Mouse (Mus musculus) adrenal gland, adult 18-20 months (tissue): ENCODE measurements around the gene Gramd1b. TPM values are rescaled to one million over a fixed set of nuclear protein-coding genes. Genes with fewer than 3 reads are reported as not detected.
"Not testable (repeated sequence)": the region's sequence is repeated elsewhere in the genome, so short reads cannot be mapped to it uniquely, and the experiment has no call there.

Experiments
- DNase-seq, 2 experiments: peaks; one replicate each; pipeline ENCODE4 v3.0.0; 2021 to 2022; ENCODE audit warnings: low spot score in 2 of 2
- total RNA-seq, 2 experiments: library from RNA; stranded (reverse); gene quantifications; 1 replicate in 1 of 2; 2 replicates in 1 of 2; pipeline ENCODE4 v1.2.3; 2021

Gramd1b gene
- total RNA-seq, 2 experiments from 2014 or later = 440 to 1,090 TPM

DNA sequence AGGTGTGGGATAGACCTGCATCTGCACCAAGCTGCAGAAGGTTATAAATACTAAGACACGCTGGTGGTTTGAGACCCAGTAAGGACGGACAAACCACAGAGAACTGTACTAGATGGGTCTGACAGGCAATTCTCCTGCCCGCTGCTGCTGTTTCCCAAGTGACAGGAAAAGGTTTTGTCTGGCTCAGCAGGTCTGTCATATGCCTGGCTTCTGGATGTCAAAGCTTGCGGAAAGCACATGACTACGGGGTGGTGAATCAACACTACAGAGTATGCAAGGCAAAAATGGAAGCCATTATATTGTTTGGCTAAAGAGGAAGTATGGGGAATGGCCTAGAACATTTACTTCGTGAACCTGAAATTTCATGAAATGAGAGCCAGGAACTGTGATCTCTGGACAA, 10.1 kb downstream of the Gramd1b start:
- no peak for DNase-seq

DNA sequence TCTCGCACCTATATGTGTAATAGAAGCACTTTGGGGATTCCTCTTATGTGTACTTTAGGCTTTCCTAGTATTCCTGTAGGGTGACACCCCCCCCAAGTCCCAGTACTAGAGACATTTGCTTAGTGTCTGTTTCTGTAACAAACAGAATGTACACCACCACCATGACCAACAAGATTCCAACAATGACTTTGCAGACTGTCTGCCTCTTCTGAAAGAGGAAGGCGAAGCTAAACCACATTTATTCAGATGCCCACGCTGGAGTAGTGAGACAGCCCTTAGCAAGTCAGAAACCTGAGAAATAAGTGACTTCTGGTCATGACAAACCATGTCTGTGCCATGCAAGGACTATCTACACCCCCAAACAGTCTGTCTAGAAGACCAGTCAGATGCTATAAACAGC, 11.9 kb downstream of the Gramd1b start:
- DNase-seq = no peak

DNA sequence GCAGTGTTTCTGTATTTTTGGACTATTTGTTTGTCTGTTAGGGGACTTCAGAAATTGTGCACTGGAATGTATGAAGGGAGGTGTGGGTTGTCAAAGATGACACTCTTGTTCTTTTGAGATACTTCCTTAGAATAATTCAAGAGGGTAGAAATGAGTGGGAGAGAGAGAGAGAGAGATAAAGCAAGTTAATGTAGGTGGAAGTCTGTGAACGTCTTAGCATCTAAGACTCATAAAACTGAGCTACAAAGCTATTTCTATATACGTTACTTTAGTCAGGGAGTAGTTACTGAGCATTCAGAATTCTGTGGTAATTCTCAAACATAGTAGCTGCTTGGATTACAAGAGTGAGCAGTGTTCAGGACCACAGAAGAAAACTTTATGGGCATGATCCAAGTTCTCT, 19.2 kb downstream of the Gramd1b start:
- DNase-seq = no peak

DNA sequence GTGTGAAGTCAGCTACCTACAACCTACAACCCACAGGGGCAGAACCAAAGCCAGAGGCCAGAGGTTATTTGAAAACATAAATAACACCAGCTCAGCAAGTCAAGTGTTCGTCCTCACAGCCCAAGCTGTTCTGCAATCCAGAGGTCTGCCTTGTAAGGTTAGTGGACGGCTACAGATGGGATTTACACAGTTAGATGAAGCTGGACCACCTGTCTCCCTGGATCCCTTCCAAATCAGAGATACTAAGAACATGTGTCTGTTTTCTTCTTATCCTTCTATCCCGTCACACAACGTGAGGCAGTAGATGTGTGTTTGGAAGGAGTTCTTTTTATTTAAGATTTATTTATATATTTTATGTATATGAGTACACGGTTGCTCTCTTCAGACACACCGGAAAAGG, 21.7 kb downstream of the Gramd1b start:
- DNase-seq = no peak

DNA sequence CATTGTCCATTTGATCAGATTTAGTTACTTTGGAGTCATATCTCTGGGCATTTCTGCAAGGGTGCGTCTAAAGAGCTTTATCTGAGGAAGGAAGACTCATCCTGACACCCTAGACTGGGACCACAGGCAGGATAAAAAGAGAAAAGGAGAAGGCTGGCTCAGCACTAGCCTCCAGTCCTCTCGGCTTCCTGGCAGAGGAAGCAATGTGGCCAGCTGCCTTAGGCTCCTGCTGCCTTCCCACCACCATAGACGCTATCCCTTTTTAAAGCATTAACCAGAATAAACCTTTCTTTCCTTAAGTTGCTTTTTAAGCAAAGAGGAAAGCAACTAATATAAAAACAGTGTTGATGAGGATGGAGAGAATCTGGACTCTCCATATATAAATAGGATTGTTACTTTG, 24.6 kb downstream of the Gramd1b start:
- no peak for DNase-seq

DNA sequence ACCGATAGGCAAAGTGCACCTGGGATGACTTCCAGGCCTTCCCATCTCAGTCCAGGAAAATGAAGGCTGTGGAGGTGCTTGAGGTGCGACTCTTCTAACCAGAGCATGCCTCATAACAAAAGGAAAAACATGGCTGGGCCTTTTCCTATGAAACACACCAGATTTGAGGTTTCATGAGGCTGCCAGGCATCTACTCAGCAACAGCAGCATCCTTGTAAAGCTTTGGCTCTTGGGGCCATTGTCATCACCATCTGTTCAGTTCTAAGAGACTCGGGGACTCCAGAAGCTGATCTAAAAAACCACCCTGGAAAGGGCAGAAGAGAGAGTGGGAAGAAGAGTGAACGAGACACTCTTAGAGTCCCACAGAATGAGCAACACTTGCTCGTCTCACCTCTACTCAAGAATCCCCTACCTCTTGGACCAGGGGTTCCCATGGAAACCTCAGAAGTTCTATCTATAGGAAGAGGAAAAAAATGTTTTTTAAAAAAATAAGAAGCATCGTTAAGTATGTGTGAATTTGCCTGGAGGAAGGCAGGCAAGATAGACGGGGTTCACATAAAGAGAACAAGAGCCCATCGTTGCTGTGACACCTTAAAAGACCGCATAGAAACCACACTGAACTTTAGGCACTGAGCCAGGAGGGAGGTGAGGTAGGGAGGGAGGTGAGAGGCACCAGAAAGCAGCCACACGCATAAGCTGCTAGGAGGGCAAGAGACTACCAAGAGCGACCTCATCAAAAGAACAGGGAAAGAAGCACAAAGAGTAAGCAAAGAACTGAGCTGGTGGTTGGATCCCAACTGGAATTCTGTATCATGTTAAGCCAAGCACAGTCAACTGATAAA, 25.5 kb downstream of the Gramd1b start:
- DNase-seq = no peak

DNA sequence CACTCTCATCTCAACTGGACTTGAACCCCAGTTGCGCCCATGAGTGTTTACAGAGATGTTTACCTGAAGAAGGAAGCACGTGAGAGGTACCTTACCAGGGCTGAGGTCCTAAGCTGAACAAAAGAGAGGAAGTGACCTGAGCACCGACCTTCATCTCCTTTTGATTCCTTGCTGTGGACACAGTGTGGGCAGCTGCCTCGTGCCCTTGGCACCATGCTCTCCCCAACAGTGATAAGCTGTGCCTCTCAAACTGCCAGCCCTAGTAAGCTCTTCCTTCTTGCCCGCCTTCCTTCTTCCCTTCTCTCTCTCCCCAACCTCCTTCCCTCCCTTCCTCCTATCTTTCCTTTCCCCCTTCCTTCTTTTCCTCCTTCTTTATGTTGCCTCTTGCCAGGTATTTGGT, 26.3 kb downstream of the Gramd1b start:
- no peak for DNase-seq

DNA sequence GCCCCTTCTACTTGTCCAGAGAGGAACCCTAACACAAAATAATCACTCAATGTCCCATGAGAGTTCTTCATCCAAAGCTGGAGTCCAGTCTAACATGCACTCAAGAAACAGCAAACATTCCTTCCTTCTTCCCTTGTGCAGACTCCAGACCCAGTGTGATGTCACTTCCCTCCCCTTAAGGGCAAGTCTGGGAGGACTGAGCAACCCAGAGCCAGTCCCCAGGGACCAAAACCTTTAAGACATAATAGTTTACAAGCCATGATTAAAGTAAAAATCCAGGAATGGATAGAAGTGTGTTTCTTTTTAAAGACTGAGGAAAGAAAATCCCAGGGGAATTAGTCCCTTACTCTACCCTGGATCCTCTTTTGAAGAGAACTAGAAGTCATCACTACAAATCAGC, 30.5 kb downstream of the Gramd1b start:
- no peak for DNase-seq

DNA sequence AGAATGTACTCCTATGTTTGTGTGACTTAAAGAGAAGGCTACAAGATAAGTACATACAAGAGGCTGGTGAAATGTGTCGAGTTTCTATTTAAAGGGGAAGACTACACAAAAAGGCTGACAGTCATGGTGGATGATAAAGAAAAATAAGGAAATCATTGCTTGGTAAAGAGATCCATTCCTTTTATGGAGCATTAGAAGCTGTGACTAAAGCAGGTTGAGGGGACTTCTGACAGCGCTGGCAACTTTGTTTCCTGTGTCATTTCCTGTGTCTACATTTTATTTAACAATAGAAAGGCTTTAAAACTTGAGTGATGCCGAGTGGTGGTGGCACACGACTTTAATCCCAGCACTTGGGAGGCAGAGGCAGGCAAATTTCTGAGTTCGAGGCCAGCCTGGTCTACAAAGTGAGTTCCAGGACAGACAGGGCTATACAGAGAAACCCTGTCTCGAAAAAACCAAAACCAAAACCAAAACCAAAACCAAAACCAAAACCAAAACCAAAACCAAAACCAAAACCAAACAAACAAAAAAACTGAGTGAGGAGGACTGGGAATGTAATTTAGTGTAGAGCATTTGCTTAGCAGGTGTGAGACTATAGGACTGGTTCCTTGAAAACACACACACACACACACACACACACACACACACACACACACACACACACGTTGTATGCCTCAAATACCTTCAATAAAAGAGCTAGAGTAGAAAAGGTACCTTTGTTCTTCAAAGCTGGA, 48.7 kb downstream of the Gramd1b start:
- not testable (repeated sequence) for DNase-seq

DNA sequence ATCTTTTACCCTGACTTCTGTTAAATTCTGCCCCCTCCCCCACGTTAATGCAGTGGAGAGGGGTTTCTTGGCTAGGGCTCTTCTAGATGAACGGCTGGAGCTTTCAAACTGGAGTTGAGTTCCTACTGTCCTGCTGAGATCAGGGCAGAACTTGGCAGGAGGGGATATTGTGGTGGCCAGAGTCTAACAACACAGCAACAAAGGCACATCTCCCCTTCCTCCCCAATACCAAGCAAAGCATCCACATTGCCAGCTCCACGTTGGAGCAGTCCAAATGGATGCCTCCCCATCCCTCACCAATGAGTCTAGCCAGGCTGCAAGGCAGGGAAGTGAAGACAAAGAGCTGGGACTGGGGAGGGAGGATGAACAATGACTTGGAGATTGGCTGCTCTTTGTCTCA, 49.9 kb downstream of the Gramd1b start:
- no peak for DNase-seq

DNA sequence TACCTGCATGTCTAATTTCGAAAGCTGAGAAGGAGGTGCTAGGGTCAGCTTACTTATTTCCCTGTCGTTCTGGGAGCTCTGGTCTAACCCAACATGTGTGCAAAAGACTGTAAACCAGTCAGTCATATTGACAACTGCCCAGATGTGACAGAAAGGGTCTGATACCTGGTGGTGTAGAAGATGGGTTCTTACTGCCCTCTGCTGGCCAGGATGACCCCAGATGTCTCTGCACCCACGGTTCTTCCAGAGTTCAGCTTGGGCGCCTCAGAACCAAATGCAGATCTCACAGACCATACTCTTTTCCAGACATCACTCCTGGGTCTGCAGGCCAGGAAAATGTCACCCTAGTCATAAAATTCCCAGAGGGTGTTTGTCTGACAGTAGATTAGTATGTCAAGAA, 51.9 kb downstream of the Gramd1b start:
- DNase-seq = peak; percentile 67 to 73

DNA sequence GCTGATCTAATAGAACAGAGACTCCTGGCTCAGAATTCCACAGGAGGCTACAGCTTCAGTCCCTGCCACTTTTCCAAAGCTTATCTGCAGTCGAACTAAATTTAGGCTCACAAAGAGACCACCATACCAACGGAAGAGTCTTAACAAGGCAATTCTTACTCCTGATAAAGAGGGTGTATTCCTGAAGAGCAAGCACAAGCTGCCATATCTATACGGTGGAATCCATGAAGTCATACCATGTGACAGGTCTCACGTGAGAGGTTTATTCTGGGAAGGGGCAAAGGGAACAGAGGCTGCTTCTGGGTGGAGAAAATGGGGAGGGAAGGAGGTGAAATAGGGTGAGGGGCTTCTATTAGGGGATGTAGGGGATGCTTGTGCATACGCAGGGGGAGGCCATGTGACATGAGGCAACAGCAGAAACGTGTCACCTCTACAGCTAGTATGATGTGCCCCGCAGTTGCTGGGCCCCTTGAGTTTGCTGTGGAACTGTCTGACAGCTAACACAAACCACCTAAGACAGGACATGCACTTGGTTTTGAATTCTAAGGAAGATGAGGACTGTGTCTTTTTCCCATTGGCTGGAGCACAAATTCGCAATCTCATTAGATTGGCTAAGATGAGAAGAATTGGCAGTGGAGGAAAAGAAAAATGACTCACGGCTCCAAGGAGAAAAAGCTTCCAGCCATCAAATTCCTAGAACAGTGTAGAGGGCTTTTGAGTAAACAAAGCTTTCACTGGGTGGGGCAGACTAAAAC, 52.9 kb downstream of the Gramd1b start:
- DNase-seq = no peak

DNA sequence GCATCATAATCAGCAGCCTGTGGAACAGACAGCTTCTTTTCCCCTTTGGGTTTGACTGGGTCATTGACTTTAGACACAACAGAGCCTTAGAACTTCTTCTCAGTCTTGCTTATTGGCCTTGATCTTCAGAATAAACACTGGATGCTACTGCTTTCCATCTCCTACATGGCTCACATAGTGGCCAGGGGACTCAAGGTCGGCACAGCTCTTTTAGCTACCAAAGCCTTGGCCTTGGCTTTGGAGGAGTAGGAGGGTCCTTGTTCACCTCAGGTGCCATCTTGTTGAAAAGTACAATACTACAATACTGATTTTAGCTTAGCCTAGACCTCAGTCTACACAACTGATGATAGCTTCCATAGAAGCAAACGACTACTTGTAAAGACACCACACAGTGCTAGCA, 53.6 kb downstream of the Gramd1b start:
- DNase-seq = no peak

DNA sequence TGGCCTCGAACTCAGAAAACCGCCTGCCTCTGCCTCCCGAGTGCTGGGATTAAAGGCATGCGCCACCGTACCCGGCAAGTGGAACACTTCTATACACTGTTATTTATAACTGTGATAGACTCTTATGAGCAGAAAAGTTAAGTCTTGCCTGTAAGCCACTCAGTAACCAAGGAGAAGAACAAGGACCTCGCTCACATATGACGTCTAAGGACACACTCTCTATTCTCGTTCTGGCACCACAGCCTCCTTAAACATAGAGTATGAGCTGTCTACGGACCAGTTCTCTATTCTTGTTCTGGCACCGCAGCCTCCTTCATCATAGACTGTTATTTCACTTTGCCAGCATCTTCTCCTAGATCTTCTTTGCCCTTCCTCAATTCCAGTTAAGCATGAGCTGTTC, 55.1 kb downstream of the Gramd1b start:
- no peak for DNase-seq

DNA sequence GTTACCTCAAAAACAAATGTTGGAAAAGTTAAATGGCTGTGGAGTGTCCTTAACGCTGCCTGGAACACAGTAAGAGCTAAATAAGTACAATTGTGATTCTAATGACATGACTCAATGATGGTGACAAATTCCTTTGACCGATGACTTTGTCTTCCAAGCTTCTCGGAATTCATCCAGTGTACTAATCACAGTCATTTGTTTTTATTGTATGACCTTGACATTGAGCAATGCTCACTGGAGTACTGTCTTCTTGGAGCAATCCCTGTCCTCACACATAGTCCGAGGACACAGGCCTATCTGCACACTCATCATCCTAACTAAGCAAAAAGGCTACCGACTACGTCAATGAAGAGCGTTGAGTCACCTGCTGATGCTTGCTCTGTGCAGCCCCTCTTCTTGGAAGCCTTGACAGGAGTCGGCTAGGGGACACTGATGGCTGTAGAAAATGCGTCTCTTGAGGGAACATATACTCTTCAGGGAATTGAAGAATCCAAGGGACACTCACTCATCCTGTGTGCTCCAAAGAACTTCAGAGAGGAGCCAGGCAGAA, 58.1 kb downstream of the Gramd1b start:
- no peak for DNase-seq

DNA sequence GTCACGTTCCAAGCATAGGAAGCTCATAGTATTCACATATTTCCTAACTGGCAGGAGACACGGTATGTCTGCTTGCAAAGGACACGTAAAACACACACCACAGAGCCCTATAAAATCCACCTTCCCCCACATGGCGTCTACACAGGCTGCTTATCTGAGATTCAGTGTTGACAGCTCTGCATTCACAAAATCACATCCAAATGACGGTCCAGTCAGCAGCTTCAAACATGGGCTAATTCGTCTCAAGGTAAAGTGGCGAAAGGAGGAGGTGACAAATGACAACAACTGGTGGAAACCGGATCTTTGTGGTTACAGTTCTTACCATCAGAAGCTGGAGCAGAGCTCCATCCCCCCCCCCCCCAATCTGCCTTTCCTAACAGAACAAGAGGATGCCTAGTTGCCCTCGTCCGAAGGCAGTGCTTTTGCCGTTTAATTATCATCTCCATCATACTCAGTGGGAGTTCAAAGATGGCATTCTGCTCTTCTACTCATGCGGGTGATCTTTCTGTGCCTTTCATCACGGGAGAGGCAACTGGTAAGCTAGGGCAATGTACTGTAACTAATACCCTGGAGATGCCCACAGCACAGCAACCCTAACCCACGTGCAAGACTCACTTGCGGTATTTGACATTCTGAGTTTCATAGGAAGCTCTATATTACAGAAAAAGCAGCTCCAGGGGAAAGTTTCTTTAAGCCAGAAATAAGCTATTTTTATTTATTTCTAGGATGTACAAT, 61.6 kb downstream of the Gramd1b start:
- no peak for DNase-seq

DNA sequence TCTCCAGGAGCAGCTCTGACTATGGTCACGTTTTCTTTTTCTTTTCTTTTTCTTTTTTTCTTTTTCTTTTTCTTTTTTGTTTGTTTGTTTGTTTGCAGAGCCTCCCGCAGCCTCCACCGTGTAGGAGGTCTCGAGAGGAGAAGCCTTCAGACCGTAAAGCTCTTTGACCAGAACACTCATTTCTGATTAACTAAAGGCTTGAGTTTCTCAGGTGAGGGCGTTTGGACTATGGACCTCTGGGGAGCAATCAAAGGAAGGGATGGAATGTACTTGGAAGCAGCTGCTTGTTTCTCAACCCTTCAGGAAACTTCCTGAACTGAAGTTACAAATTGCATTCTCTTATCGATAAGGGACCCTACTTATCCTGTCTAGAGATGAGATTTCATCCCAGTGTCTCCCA, 64.4 kb downstream of the Gramd1b start:
- no peak for DNase-seq

DNA sequence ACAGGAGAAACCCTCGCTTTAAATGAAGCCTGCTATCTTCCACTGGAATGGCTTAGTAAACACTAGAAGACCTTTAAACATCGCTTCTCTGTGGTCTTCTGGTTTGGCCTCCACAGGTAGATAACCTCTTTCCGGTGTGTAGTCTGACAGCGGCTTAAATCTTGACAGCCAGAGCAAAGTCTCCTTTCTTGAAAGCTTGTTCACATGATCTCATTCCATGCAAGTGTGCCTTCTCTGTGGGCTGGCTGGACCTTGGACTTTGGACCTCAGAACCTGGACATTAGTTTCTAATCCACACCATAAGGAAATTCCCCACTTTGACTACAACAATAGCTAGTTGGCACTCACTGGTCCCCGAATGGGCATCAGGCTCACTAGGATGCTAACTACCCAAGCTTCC, 65.6 kb downstream of the Gramd1b start:
- no peak for DNase-seq

DNA sequence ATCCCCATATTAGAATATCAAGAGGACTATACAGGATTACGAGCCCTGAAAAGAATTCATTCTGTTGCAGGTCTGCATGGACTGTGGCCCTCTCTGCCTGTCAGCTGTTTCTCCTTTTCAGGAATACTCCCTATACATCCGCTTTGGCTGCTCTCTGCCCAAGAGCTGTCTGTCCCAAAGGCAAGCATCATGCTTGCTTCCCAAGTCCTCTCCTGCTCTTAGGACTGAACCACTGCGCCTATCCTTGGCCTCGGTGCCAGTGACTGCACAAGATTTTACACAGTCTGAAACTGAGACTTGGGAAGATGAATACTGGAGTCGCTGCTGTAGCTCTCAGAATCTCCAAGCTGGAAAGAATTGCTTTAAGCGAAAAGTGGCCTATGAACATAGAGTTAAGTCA, 68.8 kb downstream of the Gramd1b start:
- DNase-seq = no peak

DNA sequence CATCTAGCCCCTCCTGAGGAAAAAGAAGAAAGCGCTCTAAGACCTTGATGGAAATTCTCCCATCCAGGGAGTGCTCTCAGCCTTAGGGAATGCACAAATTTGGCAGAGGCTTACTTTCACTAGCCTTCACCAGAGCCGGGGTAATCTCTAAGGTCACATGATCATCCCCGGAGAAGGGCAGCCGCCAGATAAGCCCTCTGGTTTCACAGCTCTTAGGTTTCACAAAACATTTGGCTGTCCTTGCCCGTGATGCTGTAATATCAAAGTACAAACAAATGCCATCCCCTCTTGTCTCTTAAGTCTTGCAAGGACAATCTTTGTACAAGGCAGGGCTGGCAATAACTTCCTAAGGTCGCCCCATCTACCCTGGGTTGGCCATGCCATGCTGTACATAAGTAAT, 70.4 kb downstream of the Gramd1b start:
- DNase-seq = no peak
